Mouse (Mus musculus): ENCODE measurements around the gene Plxna2.

DNA sequence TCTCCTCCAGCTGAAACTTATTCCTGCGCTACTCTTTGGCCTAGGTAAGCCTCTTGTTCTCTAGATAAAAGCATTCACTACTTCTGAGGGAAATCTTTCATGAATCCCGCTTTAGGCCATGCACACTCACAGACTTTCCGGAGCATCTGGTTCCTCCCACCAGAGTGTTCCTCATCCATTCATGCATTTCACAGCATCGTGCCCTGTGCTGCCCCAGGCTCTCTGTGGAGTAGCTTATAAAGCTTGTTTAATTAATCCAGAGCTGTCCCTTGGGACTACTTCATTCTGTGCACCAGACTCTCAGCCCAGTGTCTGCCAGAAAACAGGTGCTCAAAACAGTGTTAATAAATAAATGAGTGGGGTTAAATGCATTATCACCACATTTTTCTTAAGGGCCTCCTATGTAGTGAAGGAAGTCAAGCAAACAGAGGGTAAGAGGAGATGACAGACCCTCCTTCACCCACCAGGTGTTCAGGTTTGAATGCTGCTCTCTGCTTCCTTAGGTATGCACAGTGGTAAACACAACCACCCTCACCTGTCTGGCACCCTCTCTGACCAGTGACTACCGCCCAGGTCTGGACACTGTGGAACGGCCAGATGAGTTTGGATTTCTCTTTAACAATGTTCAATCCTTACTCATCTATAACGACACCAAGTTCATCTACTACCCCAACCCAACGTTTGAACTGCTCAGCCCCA is 175.4 kb downstream of the Plxna2 start:
- TF ChIP-seq CTCF (IDR thresholded peaks at IDR 0.05; ENCODE audit: low read depth, low read length) = no peak
- TF ChIP-seq POLR2A (IDR thresholded peaks at IDR 0.05; ENCODE audit: extremely low read depth, insufficient read depth, low read length) = no peak
